Mouse (Mus musculus) heart, embryonic 16.5 days (tissue): ENCODE data around the gene Adora2a. TPM values are rescaled to one million over a fixed set of nuclear protein-coding genes. Genes with fewer than 3 reads are reported as not detected.
"Not testable (repeated sequence)": the region's sequence is repeated elsewhere in the genome, so short reads cannot be mapped to it uniquely, and the experiment has no call there.

Source experiments
- ATAC-seq: fragments of 200-750 bp; cut with Nextera tagmentation; replicated peaks from 2 replicates; pipeline ENCODE4 v1.8.0; 2017; ENCODE audit warnings: moderate number of reproducible peaks; ENCODE audit not compliant: insufficient read depth, low FRiP score; ENCODE audit errors: extremely low read depth
- H3K27ac ChIP-seq: fragments of 300-500 bp; sonication (generic); 2 replicates; pipeline ENCODE4 v1.5.1; 2014; ENCODE audit warnings: mild to moderate bottlenecking, low read length, control low read depth, moderate library complexity
- H3K27me3 ChIP-seq: fragments of 300-500 bp; sonication (generic); 2 replicates; pipeline ENCODE4 v1.6.1; 2014; ENCODE audit warnings: low read length, mixed read lengths; ENCODE audit not compliant: control insufficient read depth, insufficient read depth
- H3K36me3 ChIP-seq: fragments of 300-500 bp; sonication (generic); 2 replicates; pipeline ENCODE4 v1.6.1; 2014; ENCODE audit not compliant: control insufficient read depth, insufficient read depth
- H3K4me1 ChIP-seq: fragments of 300-500 bp; sonication (generic); 2 replicates; pipeline ENCODE4 v1.6.1; 2014; ENCODE audit warnings: low read length, mixed read lengths; ENCODE audit not compliant: control insufficient read depth, insufficient read depth
- H3K4me2 ChIP-seq: fragments of 300-500 bp; sonication (generic); 2 replicates; pipeline ENCODE4 v1.6.1; 2014; ENCODE audit warnings: low read depth, mild to moderate bottlenecking, control low read depth, low read length
- H3K4me3 ChIP-seq: fragments of 300-500 bp; sonication (generic); 2 replicates; pipeline ENCODE4 v1.5.1; 2014; ENCODE audit warnings: mild to moderate bottlenecking, control low read depth, low read length
- H3K9ac ChIP-seq: fragments of 300-500 bp; sonication (generic); 2 replicates; pipeline ENCODE4 v1.6.1; 2014; ENCODE audit warnings: low read length, control low read depth
- H3K9me3 ChIP-seq: fragments of 300-500 bp; sonication (generic); replicated peaks from 2 replicates; pipeline ENCODE4 v1.6.1; 2016; ENCODE audit warnings: low read length; ENCODE audit not compliant: control insufficient read depth
- WGBS: fragments of 180-500 bp; shearing (Covaris S2); extraction: QIAGEN DNeasy Blood & Tissue Kit; methylation state at CpG from one replicate; pipeline ENCODE4 v1.1.7; 2014; 5-methylcytosine and 5-hydroxymethylcytosine counted together
- polyA plus RNA-seq: library from polyadenylated mRNA; unstranded; fragments of >200 nt; fragmentation: Nextera tagmentation; extraction: Ambion mirVana; gene quantifications from 2 replicates; pipeline ENCODE4 v1.2.1, GENCODE M21; 2015

The Adora2a gene
- polyA plus RNA-seq, 1 experiment from 2014 or later = 8.0 TPM

DNA sequence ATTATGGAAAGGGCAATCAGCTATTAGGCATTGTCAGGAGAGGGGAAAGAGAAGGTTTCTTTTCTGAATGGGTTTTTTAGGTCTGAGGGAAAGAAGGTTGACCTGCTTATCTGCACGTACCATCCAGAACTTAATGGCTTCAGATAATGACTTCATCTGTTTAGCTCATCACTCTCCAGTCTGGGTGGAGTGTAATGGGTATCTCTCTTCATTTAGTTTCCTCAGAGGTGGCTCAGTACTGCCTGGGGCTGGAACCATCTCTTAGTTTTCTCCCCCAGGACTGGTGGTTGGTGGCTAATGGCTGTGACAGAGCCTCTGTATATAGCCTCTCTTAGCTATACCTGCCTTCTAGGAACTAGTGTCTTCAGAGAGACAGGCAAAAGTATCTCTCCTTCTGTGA lies 25.3 kb upstream of the Adora2a start:
- Histone ChIP-seq H3K9me3 (no peaks in the 10 kb centered on the region), H3K9ac (no peak overlapping the region), H3K4me2 (no peak overlapping the region), H3K4me3 (no peak overlapping the region), H3K27me3 (no peaks in the 10 kb centered on the region), H3K27ac (no peak overlapping the region), H3K36me3 (0 out of 2 replicates have a peak, but pooled peaks cover 7% of the 10 kb centered on the region), H3K4me1 (peaks cover 8% of the 10 kb centered on the region)
- no peak for ATAC-seq
- 81% methylated on average over 1 of the region's 1 CpGs for WGBS

DNA sequence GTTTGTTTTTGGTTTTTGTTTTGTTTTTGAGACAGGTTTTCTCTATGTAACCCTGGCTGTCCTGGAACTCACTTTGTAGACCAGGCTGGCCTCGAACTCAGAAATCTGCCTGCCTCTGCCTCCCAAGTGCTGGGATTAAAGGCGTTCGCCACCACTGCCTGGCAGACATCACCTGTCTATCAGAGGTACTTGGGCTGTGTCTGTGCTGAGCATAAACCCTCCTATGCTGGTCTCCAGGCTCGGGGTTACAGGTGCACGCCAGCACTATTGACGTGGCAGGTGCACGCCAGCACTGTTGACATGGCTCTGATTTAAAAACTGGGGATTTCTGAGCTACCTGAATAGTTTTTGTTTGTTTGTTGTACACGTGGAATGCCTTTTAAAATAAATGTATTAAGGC lies 24.5 kb upstream of the Adora2a start:
- H3K36me3 ChIP-seq, H3K9ac ChIP-seq, H3K4me2 ChIP-seq, H3K27me3 ChIP-seq, H3K4me3 ChIP-seq, H3K27ac ChIP-seq, H3K4me1 ChIP-seq, H3K9me3 ChIP-seq, ATAC-seq: not testable (repeated sequence)
- 89% methylated on average over 8 of the region's 8 CpGs for WGBS

DNA sequence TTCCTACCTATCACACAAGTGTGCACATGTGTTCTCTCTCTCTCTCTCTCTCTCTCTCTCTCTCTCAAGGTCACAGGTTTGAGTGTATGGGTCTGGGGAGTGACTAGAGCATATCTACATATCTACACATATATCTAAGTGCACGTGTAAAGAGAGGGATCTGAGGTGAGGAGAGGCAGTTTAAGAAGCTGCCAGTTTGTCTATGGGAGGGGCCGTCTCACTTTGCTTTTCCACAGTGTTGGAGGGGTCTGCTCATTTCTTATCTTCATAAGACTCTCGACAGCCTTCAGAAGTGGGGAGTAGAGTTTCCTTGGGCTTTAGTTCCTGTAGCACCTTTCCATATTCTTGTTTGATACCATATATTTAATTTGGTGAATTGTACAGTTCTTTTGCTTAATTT lies 23.4 kb upstream of the Adora2a start:
- no peak overlapping the region for H3K4me3 ChIP-seq
- H3K4me1 ChIP-seq = peaks cover 8% of the 10 kb centered on the region
- no peak overlapping the region for H3K9ac ChIP-seq
- H3K27me3 ChIP-seq = no peaks in the 10 kb centered on the region
- no peak for ATAC-seq
- H3K36me3 ChIP-seq = 0 out of 2 replicates have a peak, but pooled peaks cover 7% of the 10 kb centered on the region
- H3K27ac ChIP-seq = no peak overlapping the region
- no peaks in the 10 kb centered on the region for H3K9me3 ChIP-seq
- 29% methylated on average over 3 of the region's 3 CpGs for WGBS
- H3K4me2 ChIP-seq = no peak overlapping the region

DNA sequence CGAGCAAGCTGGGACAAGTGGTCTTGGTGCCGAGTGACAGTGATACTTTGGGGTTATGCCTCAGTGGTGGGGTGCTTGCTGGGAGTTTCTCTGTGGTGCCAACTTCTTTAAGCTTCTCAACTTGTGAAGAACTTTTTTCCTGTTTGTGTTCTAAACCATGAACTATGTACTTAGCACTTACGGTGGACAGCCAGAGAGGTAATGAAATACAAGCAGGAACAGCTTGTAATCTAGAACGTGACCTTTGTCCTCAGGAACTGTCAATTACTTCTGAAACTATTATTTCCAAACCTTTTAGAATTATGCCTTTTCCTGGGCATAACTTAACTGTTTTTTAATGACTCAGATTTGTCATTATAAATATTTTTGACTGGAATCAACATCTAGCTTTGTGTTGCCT lies 22.3 kb upstream of the Adora2a start:
- Histone ChIP-seq H3K9ac (no peak overlapping the region), H3K4me1 (peaks cover 9% of the 10 kb centered on the region), H3K27ac (peak overlapping the region; percentile 50), H3K4me3 (no peak overlapping the region), H3K9me3 (no peaks in the 10 kb centered on the region), H3K36me3 (0 out of 2 replicates have a peak, but pooled peaks cover 7% of the 10 kb centered on the region), H3K27me3 (no peaks in the 10 kb centered on the region), H3K4me2 (no peak overlapping the region)
- 51% methylated on average over 4 of the region's 4 CpGs for WGBS
- ATAC-seq = no peak

DNA sequence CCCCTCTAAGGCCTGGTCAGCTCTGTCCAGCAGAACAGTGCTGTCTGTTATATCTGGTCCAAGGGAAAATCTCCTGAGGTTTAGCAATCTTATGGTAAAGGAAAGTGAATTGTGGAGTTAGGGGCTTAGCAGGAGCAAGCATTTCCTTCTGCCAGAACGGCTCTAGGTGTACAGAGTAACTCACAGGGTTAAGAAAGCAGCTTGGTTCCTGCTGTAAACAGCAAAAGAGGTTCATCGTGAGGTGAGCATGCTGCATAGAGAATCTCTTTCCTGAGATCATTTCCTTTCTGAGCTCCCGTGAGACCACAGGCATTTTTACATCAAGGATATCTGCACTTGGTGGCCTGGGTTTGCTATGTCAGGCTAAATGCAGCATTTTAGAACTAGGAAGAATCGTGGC lies 21.8 kb upstream of the Adora2a start:
- WGBS = 47% methylated on average over 4 of the region's 4 CpGs
- ATAC-seq = peak; percentile 37; the same call in 1 of the 2 replicates

DNA sequence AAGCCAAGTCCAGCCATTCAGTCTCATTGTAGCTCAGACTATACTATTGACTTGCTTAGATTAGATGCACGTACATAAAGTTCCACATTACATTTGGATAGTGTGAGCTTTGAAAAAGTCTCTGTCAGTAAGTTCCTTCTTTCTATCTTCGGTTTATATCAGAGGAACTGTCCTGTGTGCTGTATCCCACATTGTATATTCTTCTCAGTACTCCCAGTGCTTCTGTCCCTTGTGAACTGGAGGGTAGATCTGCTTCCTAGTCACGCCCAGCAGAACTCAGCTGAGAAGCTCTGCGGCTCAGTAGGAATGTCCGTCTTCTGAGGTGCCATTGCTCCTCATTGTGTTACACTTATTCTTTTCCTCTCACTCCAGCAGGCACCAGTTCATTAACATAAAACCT lies 18.1 kb upstream of the Adora2a start:
- Histone ChIP-seq H3K27ac (no peak overlapping the region), H3K4me1 (peaks cover 28% of the 10 kb centered on the region), H3K4me2 (no peak overlapping the region), H3K27me3 (no peaks in the 10 kb centered on the region), H3K9me3 (no peaks in the 10 kb centered on the region), H3K9ac (no peak overlapping the region), H3K4me3 (no peak overlapping the region), H3K36me3 (peaks cover 3% of the 10 kb centered on the region)
- 88% methylated on average over 5 of the region's 5 CpGs for WGBS
- ATAC-seq = no peak

More for the DNA sequence above, 21.8 kb upstream of the Adora2a start:
- Histone ChIP-seq H3K4me2 (no peak overlapping the region), H3K27ac (peak overlapping the region; percentile 22; the same call in 1 of the 2 replicates), H3K9me3 (no peaks in the 10 kb centered on the region), H3K9ac (no peak overlapping the region), H3K4me1 (peaks cover 14% of the 10 kb centered on the region), H3K36me3 (0 out of 2 replicates have a peak, but pooled peaks cover 7% of the 10 kb centered on the region), H3K4me3 (no peak overlapping the region), H3K27me3 (no peaks in the 10 kb centered on the region)

DNA sequence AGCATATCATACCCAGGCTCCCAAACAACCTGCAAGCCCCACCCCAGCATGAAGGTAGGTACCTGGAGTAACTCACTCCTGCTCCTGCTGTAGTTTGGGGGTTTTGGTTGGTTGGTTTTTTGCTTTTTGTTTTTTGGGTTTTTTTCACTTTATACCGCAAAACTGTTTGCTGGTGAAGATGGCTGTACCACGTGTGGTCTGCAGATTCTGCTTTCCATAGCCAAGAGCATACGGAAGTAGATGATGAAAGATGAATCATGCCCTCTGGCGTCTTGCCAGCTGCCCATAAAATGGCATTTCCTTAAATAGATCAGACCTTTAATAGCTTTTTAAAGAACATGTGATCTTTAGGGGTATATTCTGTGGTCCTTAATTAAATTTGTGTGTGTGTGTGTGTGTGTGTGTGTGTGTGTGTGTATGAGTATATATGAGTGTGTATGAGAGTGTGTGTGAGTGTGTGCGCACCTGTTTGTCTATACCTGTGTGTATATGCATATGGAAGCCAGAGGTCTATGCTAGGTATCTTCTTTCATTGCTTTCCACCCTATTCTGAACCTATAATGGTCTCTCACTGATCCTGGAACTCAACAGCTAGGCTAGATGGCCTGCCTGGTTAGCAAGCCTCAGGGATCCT lies 16.8 kb upstream of the Adora2a start:
- Histone ChIP-seq H3K4me1 (peaks cover 25% of the 10 kb centered on the region), H3K9ac (no peak overlapping the region), H3K4me3 (no peak overlapping the region), H3K4me2 (no peak overlapping the region), H3K9me3 (no peaks in the 10 kb centered on the region), H3K27me3 (no peaks in the 10 kb centered on the region), H3K36me3 (peaks cover 3% of the 10 kb centered on the region), H3K27ac (no peak overlapping the region)
- 35% methylated on average over 5 of the region's 5 CpGs for WGBS
- no peak for ATAC-seq

DNA sequence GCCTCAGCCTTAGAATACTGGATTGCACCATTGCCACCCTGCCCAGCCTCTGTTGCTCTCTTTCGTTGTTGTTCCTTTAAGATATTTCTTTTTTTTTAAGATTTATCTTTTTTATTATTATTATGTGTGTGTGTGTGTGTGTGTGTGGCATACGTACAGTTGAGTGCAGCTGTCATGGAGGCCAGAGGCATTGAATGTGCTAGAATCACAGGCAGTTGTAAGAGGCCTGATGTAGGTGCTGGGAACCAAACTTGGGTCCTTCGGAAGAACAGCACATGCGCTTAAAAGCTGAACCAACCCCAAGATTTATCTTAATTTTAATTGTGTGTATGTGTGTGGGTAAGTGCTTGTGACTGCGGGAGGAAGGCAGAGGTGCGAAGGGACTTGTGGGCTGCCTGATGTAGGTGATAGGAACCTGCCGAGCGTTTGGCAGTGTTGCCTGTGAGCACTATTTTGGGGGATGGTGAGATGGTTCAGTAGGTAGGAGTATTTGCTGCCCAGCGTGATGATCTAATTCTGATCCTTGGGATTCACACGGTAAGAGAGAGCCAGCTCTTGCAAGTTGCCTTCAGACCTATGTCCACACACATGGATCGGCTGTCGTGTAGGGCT lies 15.4 kb upstream of the Adora2a start:
- Histone ChIP-seq H3K9me3 (no peaks in the 10 kb centered on the region), H3K36me3 (no peaks in the 10 kb centered on the region; the same call in none of the 2 replicates), H3K4me3 (no peak overlapping the region), H3K27ac (no peak overlapping the region), H3K4me1 (peaks cover 25% of the 10 kb centered on the region), H3K9ac (no peak overlapping the region), H3K27me3 (no peaks in the 10 kb centered on the region), H3K4me2 (no peak overlapping the region)
- WGBS = 84% methylated on average over 12 of the region's 12 CpGs
- no peak for ATAC-seq

DNA sequence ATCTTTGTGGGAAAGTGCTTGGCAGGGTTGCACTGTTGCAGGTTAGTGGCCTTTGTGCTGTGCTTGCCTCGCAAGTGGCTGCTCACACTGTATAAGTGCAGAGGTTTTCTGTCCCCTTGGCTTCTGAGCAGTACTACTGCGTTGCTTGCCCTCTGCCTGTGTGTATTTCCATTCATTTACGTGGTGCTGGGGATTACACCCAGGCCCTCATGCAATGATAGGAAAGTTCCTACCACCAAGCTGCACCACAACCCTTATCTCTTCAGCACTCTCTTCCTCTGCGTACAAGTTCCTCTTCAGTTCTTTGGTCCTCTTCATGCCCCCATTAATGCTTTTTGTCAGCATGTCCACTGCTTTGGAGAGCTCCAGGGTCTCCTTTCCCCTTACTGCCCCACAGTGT lies 14.7 kb upstream of the Adora2a start:
- peaks cover 25% of the 10 kb centered on the region for H3K4me1 ChIP-seq
- no peak overlapping the region for H3K9ac ChIP-seq
- WGBS = 69% methylated on average over 4 of the region's 4 CpGs
- H3K4me3 ChIP-seq = no peak overlapping the region
- ATAC-seq = no peak
- no peak overlapping the region for H3K4me2 ChIP-seq
- H3K27ac ChIP-seq = no peak overlapping the region
- H3K27me3 ChIP-seq = no peaks in the 10 kb centered on the region
- peaks cover 2% of the 10 kb centered on the region for H3K36me3 ChIP-seq
- H3K9me3 ChIP-seq = no peaks in the 10 kb centered on the region
